Mouse (Mus musculus): ENCODE results near the gene Stk33.
"Not testable (repeated sequence)": the region's sequence is repeated elsewhere in the genome, so short reads cannot be mapped to it uniquely, and the experiment has no call there.

Gene Stk33
- long read RNA-seq, experiment 1, partial matches to known transcripts: 0 of 2 reads
- long read RNA-seq, experiment 1, other reads (novel, unspliced or antisense): 2 of 2 reads
- long read RNA-seq, experiment 2, partial matches to known transcripts: 1 of 1 reads
- long read RNA-seq, experiment 2, other reads (novel, unspliced or antisense): 0 of 1 reads

DNA sequence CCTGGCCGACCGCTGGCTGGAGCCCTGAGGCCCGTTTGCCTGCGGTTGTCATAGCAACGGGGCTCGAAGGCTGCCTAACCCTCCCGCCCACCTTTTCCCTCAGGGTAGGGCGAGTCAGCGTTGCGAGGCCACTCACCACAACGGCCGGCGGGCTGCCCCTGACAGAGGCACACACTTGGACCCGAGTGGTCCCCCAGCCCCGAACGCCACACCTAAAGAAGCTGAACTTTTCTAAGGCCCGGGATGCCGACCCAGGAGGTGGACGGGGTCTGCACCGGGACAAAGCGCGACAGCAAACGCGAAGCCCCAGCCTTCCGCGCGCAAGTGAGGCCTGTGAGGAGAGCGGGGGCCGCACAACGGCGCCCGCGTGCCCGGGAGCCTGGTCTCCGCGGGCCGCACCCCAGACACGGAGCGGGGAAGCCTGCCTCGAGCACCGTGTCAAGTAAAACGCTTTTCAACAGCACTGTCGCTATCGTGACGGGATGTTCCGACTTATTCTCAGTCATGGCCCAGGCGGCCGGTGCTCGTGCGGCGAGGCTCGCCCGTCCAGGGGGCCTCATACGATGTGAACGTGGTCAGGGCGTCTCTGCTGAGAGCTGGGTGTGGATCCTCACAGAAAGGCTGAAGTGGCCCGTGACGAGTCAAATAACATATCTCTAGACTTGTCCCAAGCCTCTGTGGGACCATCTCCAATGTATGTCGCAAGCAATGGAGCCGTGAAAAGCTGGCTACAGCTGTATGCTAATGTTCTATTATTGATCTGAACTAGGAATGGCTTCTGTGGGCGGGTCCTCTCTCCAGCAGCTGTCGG lies at the start of gene Stk33:
Gene Stk33, minus strand, starts transcription at position 301 of the 811 bp plus-strand sequence.
- intact Hi-C loops (cut with DNase I): no loop called here

DNA sequence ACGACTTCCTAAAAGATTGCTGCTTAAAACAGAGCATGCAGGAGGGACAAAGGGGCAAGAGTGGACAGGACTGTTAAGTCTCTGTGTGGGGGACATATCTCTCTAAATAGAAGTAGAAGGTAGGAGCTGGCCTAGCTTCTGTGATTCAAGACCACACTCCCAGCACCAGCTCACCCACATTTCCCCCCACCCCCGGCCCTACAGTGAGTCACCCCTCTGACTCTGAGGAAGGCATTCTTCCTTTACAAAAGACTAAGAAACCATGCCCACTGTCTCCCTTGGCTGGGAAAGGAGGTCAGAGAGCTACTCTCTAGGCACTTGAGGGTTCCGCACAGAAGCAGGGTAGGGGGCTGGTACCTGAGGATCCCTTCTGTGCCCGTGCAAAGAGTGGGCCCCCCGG lies 45.3 kb upstream of the Stk33 start:
- intact Hi-C loops (cut with DNase I): no loop called here

DNA sequence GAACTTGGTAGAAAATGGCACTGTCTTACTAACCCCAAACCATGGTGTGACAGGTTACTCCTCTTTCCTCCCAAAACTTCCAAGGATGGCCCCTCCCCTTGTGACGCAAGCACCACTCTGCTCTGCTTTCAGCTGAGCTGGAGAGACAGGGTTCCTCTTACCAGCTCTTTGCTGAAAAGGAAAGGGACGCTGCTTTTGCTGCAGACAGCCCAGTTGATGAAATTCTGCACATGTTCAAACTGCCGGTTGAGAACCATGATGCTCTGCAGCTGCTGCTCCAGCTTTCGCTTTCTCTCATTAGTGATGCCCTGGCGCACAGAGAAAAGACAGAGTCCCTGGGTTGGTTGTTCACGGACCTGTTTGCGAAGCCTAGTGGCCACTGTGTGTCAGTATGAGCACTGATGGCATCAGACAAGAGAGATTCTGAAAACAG lies 41.9 kb upstream of the Stk33 start:
- intact Hi-C loops (cut with DNase I): no loop called here

DNA sequence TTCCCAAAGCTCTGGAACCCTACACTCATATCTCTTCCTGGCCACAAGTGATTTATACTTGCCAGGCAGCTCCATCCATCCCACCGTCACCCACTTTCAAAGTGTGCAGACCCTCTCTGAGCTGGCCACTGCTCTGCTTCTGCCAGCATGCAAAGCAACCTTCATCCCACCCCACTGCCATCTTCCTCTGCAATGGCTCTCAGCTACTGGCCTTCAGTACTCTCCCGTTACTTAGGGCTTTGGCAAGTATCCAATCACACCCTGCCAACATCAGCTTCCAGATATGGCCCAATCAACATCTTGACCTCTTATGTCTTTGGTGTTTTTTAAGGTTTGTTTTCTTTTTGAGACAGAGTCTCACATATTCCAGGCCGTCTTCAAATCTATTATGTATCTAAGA lies 39.0 kb upstream of the Stk33 start:
- intact Hi-C loops (cut with DNase I): no loop called here

DNA sequence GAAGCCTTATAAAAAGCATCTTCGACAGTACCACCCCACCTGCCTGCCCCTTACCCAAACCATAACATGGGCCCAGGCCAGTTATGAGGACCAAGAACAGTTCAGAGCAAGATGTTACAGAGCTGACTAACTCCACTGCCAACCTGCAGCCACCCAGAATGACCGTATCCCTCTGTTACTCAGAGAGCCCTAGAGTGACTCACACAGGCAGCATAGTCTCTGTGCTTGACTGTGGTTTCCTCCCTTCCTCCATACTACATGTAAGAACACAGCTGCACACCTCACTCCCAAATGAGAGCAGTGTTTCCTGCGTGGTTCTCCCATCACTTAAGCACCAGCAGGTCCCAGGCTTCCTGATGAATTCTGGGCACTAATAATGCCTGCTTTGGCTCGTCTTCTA lies 31.8 kb upstream of the Stk33 start:
- intact Hi-C loops (cut with DNase I): no loop called here

DNA sequence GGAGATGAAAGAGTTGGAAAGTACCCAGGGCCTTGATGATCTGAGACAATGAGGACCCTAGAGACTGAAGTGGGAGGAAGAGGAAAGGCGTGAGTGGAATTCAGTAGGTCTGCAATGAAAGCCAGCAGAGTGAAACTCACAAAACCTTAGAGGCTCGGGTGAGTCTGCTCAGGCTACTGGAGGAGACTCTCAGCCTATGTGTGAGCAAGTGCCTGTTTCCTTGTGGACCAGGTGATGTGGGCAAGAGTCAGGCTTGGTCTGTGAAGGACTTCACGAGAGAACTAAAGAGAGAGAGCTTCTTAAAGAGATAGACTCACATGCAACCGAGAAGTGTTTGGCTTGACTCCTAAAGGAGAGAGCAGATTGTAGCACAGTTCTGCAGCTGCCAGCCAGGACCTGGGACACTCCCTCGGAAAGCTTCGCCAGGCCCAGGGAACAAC lies 29.4 kb upstream of the Stk33 start:
- intact Hi-C loops (cut with DNase I): no loop called here

DNA sequence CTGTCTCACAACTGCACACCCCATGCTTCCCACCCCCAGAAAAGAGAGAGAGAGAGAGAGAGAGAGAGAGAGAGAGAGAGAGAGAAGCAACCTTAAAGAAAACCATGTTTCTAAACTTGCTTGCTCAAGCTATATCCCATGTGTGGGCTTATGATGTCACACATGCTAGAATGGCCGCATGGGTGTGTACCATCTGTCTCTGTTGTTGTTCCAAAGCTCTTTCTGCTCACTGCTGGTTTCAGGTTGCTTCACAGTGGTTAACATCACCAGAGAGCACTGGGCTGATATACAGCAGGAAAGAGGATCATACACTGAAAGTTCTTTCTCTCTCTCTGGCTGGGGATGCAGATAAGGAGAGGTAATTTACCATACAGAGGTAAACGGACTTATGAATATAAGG lies 28.7 kb upstream of the Stk33 start:
- intact Hi-C loops (cut with DNase I): no loop called here

DNA sequence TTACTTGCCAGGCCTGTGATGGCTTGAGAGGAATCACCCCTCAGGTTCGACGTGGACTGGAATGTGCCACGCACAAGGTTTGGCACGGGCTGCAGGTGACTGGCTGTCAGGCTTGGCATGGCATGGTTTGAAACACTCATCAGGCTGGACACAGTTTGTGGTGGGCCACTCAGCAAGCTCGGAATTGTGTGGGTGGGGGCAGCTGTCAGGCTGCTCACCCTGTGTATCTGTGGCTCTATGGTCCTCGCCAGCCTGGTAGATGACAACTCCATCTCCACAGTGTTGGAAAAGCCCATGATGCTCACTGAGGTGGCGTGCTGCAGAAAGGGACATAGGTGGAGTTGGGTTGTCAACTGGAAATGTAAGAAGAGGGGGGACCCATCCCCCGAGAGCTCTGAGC lies 21.8 kb upstream of the Stk33 start:
- intact Hi-C loops (cut with DNase I): no loop called here

DNA sequence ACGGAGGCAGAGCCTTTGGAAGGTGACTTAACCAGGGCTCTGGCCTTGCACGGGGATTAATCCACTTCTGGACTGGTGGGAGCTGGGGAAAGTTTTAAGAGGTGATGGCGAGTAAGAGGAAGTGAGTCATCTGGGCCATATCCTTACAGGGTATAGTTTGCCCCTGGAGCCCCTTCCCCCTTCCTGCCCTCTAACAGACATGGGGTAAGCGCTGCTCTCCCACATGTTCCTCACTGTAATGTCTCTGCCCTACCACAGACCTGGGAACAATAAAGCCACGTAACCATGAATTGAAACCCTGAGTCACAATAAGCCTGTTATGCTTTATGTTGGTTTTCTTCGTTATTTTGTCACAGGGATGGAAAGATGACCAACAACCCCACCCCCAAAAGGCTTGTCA lies 17.7 kb upstream of the Stk33 start:
- intact Hi-C loops (cut with DNase I): no loop called here

DNA sequence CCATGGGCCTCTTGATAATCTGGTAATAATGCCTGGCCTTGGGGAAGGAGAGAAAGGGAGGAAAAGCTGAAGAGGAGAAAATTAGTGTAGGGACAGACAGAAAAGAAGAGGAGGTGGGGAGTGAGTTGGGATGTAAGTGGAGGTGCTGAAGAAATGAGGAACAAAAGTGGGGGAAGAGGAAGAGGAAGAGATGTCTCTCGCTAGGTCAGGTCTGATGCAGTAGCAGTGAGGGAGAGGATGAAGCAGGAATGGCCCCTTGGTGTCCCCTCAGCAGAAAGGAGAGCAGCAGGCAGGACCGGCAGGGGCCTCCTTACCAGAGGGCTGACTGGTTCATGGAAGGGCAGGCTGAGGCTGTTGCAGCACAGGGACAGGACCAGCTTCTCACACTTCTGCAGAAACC lies 16.9 kb upstream of the Stk33 start:
- intact Hi-C loops (cut with DNase I): no loop called here

DNA sequence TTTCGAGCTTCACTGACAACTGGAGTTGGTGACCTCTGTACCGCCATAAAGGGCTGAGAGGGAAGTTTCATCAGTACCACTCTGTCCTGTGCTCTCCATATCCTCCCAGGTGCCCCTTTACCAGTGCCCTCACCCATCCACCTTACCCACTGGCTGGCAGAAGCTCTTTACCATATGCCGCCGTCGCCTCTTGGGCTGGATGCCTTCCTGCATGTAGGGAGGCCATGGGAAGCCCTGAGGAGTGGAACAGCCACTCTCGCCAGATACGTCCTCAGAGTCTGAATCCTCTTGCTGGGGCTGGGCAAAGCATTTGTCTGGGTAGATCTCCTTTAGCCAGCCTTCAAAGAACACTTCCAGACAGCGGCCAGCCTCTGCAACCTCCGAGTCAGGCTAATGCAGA lies 16.0 kb upstream of the Stk33 start:
- intact Hi-C loops (cut with DNase I): no loop called here

DNA sequence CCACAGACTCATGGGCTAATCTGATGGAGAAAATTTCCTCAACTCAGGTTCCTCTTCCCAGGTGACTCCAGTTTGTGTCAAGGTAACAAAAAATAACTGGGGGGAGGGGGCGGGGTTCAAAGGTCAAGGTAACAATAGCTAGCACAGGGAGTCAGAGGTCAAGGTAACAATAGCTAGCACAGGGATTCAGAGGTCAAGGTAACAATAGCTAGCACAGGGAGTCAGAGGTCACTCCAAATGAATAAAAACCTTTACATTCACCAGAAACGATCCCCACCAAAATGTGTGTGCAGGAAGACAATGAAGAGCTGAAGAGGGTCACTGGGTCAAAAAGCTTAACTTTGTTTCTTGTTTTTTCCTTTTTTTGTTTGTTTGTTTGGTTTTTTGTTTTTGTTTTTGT lies 9.2 kb upstream of the Stk33 start:
- intact Hi-C loops (cut with DNase I): no loop called here

DNA sequence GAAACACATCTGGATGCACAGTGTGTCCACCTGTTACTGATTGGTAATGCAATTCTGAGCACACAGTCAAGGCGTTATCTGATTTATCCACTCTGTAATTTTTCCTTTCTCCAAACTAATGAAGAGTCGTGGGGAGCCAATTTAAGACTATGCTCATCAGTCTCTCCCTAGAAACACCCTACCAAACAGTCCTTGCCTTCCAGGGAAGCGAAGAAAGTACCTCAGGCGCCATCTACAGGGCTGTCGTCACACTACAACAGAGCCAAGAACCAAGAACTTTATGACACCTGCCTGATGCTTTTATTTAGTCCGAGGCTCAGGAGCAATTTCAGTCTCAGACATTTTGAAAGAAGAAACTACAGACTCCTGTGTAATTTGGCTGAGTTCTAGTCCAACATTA lies 6.1 kb upstream of the Stk33 start:
- intact Hi-C loops (cut with DNase I): no loop called here

DNA sequence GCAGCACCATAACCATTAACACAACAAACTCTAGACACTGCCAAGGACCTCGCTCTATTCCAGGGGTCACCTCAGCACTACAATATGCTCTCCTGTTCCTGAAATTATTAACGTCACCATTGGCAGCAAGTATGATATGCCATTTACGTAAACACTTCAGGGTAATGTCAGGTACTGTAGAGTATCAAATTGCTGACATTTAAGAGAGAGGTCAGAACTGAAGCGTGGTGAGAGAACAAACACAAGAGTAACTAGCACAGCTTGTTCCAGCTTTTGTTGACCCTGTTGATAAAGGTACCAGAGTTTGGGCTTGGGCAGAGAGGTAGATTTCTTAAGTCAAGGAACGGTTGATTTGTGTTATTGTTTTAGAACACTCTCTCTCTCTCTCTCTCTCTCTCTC lies 3.9 kb upstream of the Stk33 start:
- intact Hi-C loops (cut with DNase I): no loop called here

DNA sequence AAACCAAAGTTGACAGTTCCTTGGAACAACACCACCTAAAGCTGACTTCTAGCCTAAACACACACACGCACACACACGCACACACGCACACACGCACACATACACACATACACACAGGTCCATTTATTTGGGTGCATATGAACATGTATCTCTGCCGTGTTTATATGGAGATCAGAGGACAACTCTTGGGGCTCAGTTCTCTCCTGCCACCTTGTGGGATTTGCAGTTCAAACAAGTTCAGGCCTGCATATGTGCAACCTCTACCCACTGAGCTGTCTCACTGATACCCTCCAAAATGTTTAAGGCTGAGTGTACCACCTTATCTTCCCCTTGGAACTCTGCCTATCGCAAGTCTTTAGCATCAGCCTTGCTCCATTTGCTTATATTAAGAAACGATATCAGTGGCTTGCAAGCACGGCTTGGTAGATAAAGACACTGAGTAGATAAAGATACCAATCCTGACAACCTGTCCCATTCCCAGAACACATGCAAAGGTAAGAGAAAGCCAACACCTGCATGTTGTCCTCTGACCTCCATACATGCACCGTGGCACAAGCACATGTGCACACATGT lies 1.9 kb upstream of the Stk33 start:
- intact Hi-C loops (cut with DNase I): no loop called here

DNA sequence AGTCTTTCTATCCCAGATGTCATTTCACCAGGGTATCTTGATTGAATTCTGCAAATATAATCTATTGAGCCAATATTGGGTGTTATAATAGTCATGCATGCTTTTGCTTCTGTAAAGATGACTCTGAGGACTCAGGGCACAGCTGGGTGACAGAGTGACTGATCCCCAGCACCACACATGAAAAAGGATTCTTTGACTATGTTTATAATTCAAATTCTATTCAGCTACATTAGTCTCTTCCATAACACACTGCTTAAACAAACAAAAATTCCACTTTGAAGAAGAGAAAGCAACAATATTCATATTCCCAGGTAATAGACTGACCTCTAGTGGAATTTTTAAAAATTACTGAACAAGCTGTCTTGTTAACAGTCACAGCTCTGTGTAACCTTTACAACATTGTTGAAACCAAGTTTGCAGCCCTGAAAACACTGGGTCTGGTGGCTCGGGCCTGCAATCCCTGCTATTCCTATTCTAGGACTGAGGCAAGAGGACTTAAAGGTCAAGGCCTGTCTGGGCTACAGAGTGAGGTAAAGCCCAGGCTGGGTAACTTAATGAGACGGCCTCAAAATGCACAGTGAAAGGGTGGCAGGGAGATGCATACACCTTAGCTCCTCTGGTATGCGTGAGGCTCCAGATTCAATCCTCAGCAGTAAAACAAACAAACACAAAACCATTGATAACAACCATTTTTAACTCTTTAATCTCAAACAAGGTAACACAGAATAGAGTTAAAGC lies 14.3 kb downstream of the Stk33 start:
- intact Hi-C loops (cut with DNase I): loop anchor here (2.0 to 5.0 kb wide), 3 partner anchors 192 to 327 kb away; no protein-coding TSS in a partner anchor

DNA sequence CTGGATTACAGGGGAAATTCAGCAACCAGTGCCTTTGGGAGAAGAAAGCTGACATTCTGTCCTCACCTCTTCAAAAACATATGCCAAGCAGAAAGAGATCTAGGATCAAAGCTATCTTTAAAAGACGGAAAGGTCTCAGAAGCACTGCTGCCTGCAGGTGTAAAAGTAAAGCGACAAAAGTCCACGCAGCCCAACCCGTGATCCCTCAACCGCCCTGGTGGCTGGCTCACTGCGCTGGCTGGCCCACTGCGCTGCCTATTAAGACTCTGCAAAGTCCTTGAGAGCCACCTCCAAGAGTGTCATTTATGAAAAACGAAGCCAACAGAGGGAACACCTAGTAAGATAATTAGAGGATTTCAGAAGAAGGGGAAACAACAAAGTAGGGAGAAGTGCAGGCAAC lies 16.1 kb downstream of the Stk33 start:
- intact Hi-C loops (cut with DNase I): loop anchor here (5.0 kb wide), 2 partner anchors 191 to 326 kb away; no protein-coding TSS in a partner anchor

DNA sequence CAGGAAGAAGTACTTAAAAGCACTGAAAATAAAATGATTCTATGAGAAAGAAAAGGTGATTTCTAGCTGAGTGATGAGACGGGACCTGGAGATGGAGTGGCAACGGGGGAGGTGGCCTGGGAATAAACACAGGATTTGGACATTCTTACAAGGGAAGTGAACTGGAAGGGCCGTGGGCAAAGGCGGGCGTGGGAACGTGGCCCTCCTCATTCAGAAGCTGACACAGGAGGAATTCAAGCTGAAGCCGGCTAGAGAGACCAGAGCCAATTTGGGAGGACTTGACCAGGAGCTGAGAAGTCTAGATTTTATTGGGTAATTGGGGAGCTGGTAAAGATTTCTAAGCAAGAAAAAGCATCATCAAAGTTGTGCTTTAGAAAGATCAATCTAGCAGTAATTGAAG lies 33.4 kb downstream of the Stk33 start:
- intact Hi-C loops (cut with DNase I): no loop called here

DNA sequence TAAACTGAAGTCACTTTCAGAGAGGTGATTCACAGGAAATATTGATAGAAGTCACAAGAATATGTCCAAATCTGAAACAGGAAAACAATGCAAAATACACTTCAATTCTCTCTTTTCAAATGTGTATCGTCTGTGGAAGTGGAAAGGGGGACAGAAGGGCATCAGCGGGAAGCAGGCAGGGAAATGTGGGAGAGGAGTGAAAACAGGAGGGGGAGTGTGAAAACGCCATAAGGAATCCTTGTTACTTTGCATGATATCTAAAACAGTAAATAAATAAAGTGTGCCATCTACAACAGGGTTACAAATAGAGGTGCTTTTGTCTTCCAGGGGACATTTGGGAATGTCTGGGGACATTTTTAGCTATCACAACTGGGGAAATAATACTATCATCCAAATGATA lies 39.6 kb downstream of the Stk33 start:
- intact Hi-C loops (cut with DNase I): no loop called here

DNA sequence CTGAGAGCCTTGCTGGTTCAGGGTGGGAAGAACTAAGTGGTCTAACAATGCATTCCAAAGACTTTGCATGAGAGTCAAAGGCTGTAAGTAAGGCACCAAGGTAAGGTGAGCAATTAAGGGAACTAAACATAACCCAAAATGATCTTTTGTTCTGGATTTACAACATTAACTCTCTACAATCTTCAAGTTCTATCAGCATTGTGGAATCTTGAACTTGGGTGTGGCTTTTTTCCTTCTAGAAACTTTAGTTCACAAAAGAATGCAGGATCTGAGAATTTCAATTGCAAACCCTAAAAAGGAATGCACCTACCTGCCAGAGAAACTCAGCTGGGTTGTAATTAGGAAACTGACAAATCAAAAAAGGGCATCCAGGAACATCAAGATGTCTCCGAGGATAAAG lies 57.8 kb downstream of the Stk33 start:
- intact Hi-C loops (cut with DNase I): no loop called here

DNA sequence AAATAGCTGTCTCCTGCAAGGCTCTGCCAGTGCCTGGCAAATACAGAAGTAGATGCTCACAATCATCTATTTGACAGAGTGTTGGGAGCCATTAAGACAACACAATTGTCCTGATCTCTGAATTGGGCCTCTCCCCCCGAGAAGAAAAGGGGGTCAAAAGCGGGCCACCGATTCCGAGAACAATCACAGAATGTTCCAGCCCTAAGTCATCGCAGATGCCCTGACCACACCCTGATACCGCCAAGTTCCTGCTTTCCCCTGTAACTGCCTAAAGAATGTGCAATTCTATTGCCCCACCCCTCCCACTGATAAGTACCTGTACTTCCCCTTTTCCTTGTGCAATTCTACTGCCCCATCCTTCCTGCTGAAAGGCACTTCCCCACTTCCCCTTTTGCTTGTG lies 65.3 kb downstream of the Stk33 start:
- intact Hi-C loops (cut with DNase I): not testable (repeated sequence)

Measured in adrenal gland (tissue).